Mouse (Mus musculus) lung, postnatal 0 days (tissue): ENCODE measurements around the gene Nr3c2. TPM values are rescaled to one million over a fixed set of nuclear protein-coding genes. Genes with fewer than 3 reads are reported as not detected.

Experiments
- ATAC-seq: fragments of 200-750 bp; cut with Nextera tagmentation; 2 replicates; pipeline ENCODE4 v1.8.0; 2017; ENCODE audit warnings: moderate library complexity
- DNase-seq: peaks from one replicate; pipeline ENCODE4 v3.0.0-alpha.2; 2016; ENCODE audit warnings: low spot score
- H3K27ac ChIP-seq: fragments of 300-500 bp; sonication (generic); 2 replicates; pipeline ENCODE4 v1.5.1; 2014; ENCODE audit warnings: antibody characterized with exemption, mild to moderate bottlenecking, low read length, mixed read lengths
- H3K27me3 ChIP-seq: fragments of 300-500 bp; sonication (generic); replicated peaks from 2 replicates; pipeline ENCODE4 v1.6.1; 2014; ENCODE audit warnings: low read length, mixed read lengths; ENCODE audit not compliant: insufficient read depth
- H3K36me3 ChIP-seq: fragments of 300-500 bp; sonication (generic); 2 replicates; pipeline ENCODE4 v1.6.1; 2014; ENCODE audit warnings: low read length, mixed read lengths; ENCODE audit not compliant: insufficient read depth
- H3K4me1 ChIP-seq: fragments of 300-500 bp; sonication (generic); 2 replicates; pipeline ENCODE4 v1.6.1; 2014; ENCODE audit warnings: antibody characterized with exemption, low read depth, low read length, mixed read lengths; ENCODE audit not compliant: insufficient read depth
- H3K4me2 ChIP-seq: fragments of 300-500 bp; sonication (generic); replicated peaks from 2 replicates; pipeline ENCODE4 v1.6.1; 2014; ENCODE audit warnings: low read depth, mild to moderate bottlenecking, low read length, moderate library complexity, mixed read lengths
- H3K4me3 ChIP-seq: fragments of 300-500 bp; sonication (generic); 2 replicates; pipeline ENCODE4 v1.5.1; 2014; ENCODE audit warnings: low read depth, low read length
- H3K9ac ChIP-seq: fragments of 300-500 bp; sonication (generic); replicated peaks from 2 replicates; pipeline ENCODE4 v1.6.1; 2014; ENCODE audit warnings: low read depth, mild to moderate bottlenecking
- H3K9me3 ChIP-seq: fragments of 300-500 bp; sonication (generic); 2 replicates; pipeline ENCODE4 v1.6.1; 2016; ENCODE audit warnings: low read length, mixed read lengths
- CTCF ChIP-seq: IDR thresholded peaks from 2 replicates; pipeline ENCODE4 v1.5.1; 2016; ENCODE audit warnings: antibody characterized with exemption, mild to moderate bottlenecking
- EP300 ChIP-seq: IDR thresholded peaks from 2 replicates; pipeline ENCODE4 v1.6.1; 2016; ENCODE audit warnings: antibody characterized with exemption, mild to moderate bottlenecking, control low read depth
- WGBS: fragments of 180-500 bp; shearing (Covaris S2); extraction: QIAGEN DNeasy Blood & Tissue Kit; methylation state at CpG from one replicate; pipeline ENCODE4 v1.1.7; 2014; 5-methylcytosine and 5-hydroxymethylcytosine counted together
- polyA plus RNA-seq: library from polyadenylated mRNA; unstranded; fragments of >200 nt; fragmentation: Nextera tagmentation; extraction: Ambion mirVana; gene quantifications from 2 replicates; pipeline ENCODE4 v1.2.1, GENCODE M21; 2015

The Nr3c2 gene
- polyA plus RNA-seq, 1 experiment from 2014 or later, result 1.6 TPM

GRCm38 (mm10) chr8:77267941-77268405, 368.7 kb downstream of the Nr3c2 start:
- Histone ChIP-seq H3K4me2 (no peak overlapping the region), H3K9me3 (no peaks in the 10 kb centered on the region), H3K36me3 (no peaks in the 10 kb centered on the region), H3K4me1 (peaks cover 6% of the 10 kb centered on the region; the same call in 1 of the 2 replicates), H3K27me3 (no peaks in the 10 kb centered on the region), H3K9ac (no peak overlapping the region), H3K27ac (0 out of 2 replicates have a peak overlapping the region, but pooled peaks have one; percentile 9), H3K4me3 (no peak overlapping the region)
- ATAC-seq (peak; percentile 44), DNase-seq (peak; percentile 39)
- TF ChIP-seq CTCF, result no peak
- no peak for TF ChIP-seq EP300
- 14% methylated on average over 1 of the region's 1 CpGs for WGBS

GRCm38 (mm10) chr8:77272136-77272535, 372.9 kb downstream of the Nr3c2 start:
- WGBS, result 78% methylated on average over 6 of the region's 6 CpGs
- no peak overlapping the region for H3K4me3 ChIP-seq
- no peak overlapping the region for H3K27ac ChIP-seq
- TF ChIP-seq CTCF, result no peak
- no peak overlapping the region for H3K9ac ChIP-seq
- DNase-seq, result no peak
- no peaks in the 10 kb centered on the region for H3K27me3 ChIP-seq
- H3K9me3 ChIP-seq, result no peaks in the 10 kb centered on the region
- ATAC-seq, result no peak
- H3K36me3 ChIP-seq, result no peaks in the 10 kb centered on the region; the same call in 1 of the 2 replicates
- peaks cover 10% of the 10 kb centered on the region; the same call in 1 of the 2 replicates for H3K4me1 ChIP-seq
- H3K4me2 ChIP-seq, result no peak overlapping the region

- TF ChIP-seq CTCF, result peak; percentile 24
- no peak for TF ChIP-seq EP300
- WGBS, result 70% methylated on average over 5 of the region's 5 CpGs
- Histone ChIP-seq H3K4me3 (no peak overlapping the region), H3K4me1 (peaks cover 4% of the 10 kb centered on the region; the same call in 1 of the 2 replicates), H3K36me3 (no peaks in the 10 kb centered on the region; the same call in 1 of the 2 replicates), H3K27me3 (no peaks in the 10 kb centered on the region), H3K9me3 (no peaks in the 10 kb centered on the region), H3K4me2 (no peak overlapping the region), H3K27ac (no peak overlapping the region), H3K9ac (no peak overlapping the region)
- no peak for DNase-seq
- ATAC-seq, result no peak
These were observed 376.3 kb downstream of the Nr3c2 start for GRCm38 (mm10) chr8:77275571-77275970.

- 32% methylated on average over 10 of the region's 10 CpGs for WGBS
- Histone ChIP-seq H3K9ac (no peak overlapping the region), H3K27ac (0 out of 2 replicates have a peak overlapping the region, but pooled peaks have one; percentile 16), H3K4me2 (0 out of 2 replicates have a peak overlapping the region, but pooled peaks have one; percentile 3), H3K36me3 (no peaks in the 10 kb centered on the region; the same call in 1 of the 2 replicates), H3K4me3 (no peak overlapping the region), H3K4me1 (peaks cover 4% of the 10 kb centered on the region; the same call in 1 of the 2 replicates), H3K27me3 (no peaks in the 10 kb centered on the region), H3K9me3 (no peaks in the 10 kb centered on the region)
- TF ChIP-seq EP300, result 0 out of 2 replicates have a peak, but pooled peaks have one; percentile 30
- TF ChIP-seq CTCF, result no peak
- peak; percentile 79 for ATAC-seq
- peak; percentile 76 for DNase-seq
These were observed 377.6 kb downstream of the Nr3c2 start for GRCm38 (mm10) chr8:77276827-77277226.

- ATAC-seq, result no peak
- H3K4me3 ChIP-seq, result no peak overlapping the region
- H3K27ac ChIP-seq, result no peak overlapping the region
- no peaks in the 10 kb centered on the region for H3K27me3 ChIP-seq
- H3K36me3 ChIP-seq, result no peaks in the 10 kb centered on the region; the same call in 1 of the 2 replicates
- TF ChIP-seq CTCF (no peak), EP300 (no peak)
- no peaks in the 10 kb centered on the region for H3K9me3 ChIP-seq
- H3K9ac ChIP-seq, result no peak overlapping the region
- DNase-seq, result no peak
- peaks cover 4% of the 10 kb centered on the region; the same call in 1 of the 2 replicates for H3K4me1 ChIP-seq
- WGBS, result 80% methylated on average over 4 of the region's 4 CpGs
- H3K4me2 ChIP-seq, result no peak overlapping the region
These were observed 379.0 kb downstream of the Nr3c2 start for GRCm38 (mm10) chr8:77278246-77278645.

- WGBS, result 51% methylated on average over 3 of the region's 3 CpGs
- no peak for ATAC-seq
- DNase-seq, result no peak
- no peak overlapping the region for H3K27ac ChIP-seq
- TF ChIP-seq EP300 (no peak), CTCF (no peak)
- no peaks in the 10 kb centered on the region for H3K9me3 ChIP-seq
- no peak overlapping the region for H3K9ac ChIP-seq
- H3K4me1 ChIP-seq, result peaks cover 4% of the 10 kb centered on the region; the same call in 1 of the 2 replicates
- H3K4me2 ChIP-seq, result no peak overlapping the region
- no peaks in the 10 kb centered on the region; the same call in 1 of the 2 replicates for H3K36me3 ChIP-seq
- H3K27me3 ChIP-seq, result no peaks in the 10 kb centered on the region
- no peak overlapping the region for H3K4me3 ChIP-seq
These were observed 380.7 kb downstream of the Nr3c2 start for GRCm38 (mm10) chr8:77279977-77280376.
